Mouse (Mus musculus) layer of hippocampus, postnatal 14 days (tissue): ENCODE measurements at regions not wholly inside any gene's neighbourhood (a gene's known extent, or its start where the extent isn't known, plus 50 kb on each side); places are given as distances from the start of the nearest gene placed in this dataset.

Experiments
- DNase-seq, 2 experiments: peaks; one replicate each; pipeline ENCODE4 v3.0.0; 2021 to 2022; ENCODE audit warnings: low spot score in 2 of 2, mixed read lengths in 1 of 2

GRCm38 (mm10) chr16:93417831-93418230 lies 186.0 kb downstream of the Setd4 start:
- DNase-seq: no peak

- DNase-seq: no peak
These were observed 211.7 kb downstream of the Setd4 start for GRCm38 (mm10) chr16:93392024-93392675.

GRCm38 (mm10) chr16:93387578-93388116 lies 216.2 kb downstream of the Setd4 start:
- no peak for DNase-seq

- no peak for DNase-seq
These were observed 219.8 kb downstream of the Setd4 start for GRCm38 (mm10) chr16:93384039-93384537.

GRCm38 (mm10) chr16:93382945-93383344 lies 220.9 kb downstream of the Setd4 start:
- no peak for DNase-seq

GRCm38 (mm10) chr16:93380717-93381671 lies 222.9 kb downstream of the Setd4 start:
- DNase-seq: no peak

- no peak for DNase-seq
These were observed 223.7 kb downstream of the Setd4 start for GRCm38 (mm10) chr16:93380117-93380516.

- DNase-seq: peak in 1 of 2 experiments; percentile 11
These were observed 224.3 kb downstream of the Setd4 start for GRCm38 (mm10) chr16:93379611-93380010.

- no peak for DNase-seq
These were observed 229.2 kb downstream of the Setd4 start for GRCm38 (mm10) chr16:93374669-93375068.

GRCm38 (mm10) chr16:93369766-93370146 lies 234.1 kb downstream of the Setd4 start:
- DNase-seq: no peak

- DNase-seq: peak in 1 of 2 experiments; percentile 17
These were observed 234.8 kb downstream of the Setd4 start for GRCm38 (mm10) chr16:93368824-93369765.

- no peak for DNase-seq
These were observed 235.9 kb downstream of the Setd4 start for GRCm38 (mm10) chr16:93367995-93368394.

- no peak for DNase-seq
These were observed 236.5 kb downstream of the Setd4 start for GRCm38 (mm10) chr16:93367246-93367805.

GRCm38 (mm10) chr16:93366383-93366941 lies 237.4 kb downstream of the Setd4 start:
- DNase-seq: no peak

- DNase-seq: no peak
These were observed 238.5 kb downstream of the Setd4 start for GRCm38 (mm10) chr16:93365236-93365951.

- DNase-seq: no peak
These were observed 244.1 kb downstream of the Setd4 start for GRCm38 (mm10) chr16:93359772-93360171.

- no peak for DNase-seq
These were observed 245.2 kb downstream of the Setd4 start for GRCm38 (mm10) chr16:93358613-93359012.

GRCm38 (mm10) chr16:93358166-93358565 lies 245.7 kb downstream of the Setd4 start:
- DNase-seq: no peak

GRCm38 (mm10) chr16:93355204-93355899 lies 248.5 kb downstream of the Setd4 start:
- DNase-seq: no peak
